Mouse (Mus musculus) stomach, postnatal 0 days (tissue): ENCODE measurements around the gene Metap1. TPM values are rescaled to one million over a fixed set of nuclear protein-coding genes. Genes with fewer than 3 reads are reported as not detected.

Source experiments
- ATAC-seq: fragments of 200-750 bp; cut with Nextera tagmentation; 2 replicates; pipeline ENCODE4 v1.8.0; 2017; ENCODE audit not compliant: low FRiP score, low TSS enrichment
- DNase-seq: peaks from one replicate; pipeline ENCODE4 v3.0.0-alpha.2; 2016; ENCODE audit warnings: low spot score
- H3K27ac ChIP-seq: fragments of 300-500 bp; sonication (generic); replicated peaks from 2 replicates; pipeline ENCODE4 v1.5.1; 2014; ENCODE audit warnings: mild to moderate bottlenecking, control low read depth
- H3K27me3 ChIP-seq: fragments of 300-500 bp; sonication (generic); 2 replicates; pipeline ENCODE4 v1.6.1; 2014; ENCODE audit warnings: low read length; ENCODE audit not compliant: control insufficient read depth, insufficient read depth
- H3K36me3 ChIP-seq: fragments of 300-500 bp; sonication (generic); 2 replicates; pipeline ENCODE4 v1.6.1; 2014; ENCODE audit warnings: low read length, mixed read lengths; ENCODE audit not compliant: control insufficient read depth, insufficient read depth
- H3K4me1 ChIP-seq: fragments of 300-500 bp; sonication (generic); replicated peaks from 2 replicates; pipeline ENCODE4 v1.6.1; 2014; ENCODE audit warnings: antibody characterized with exemption; ENCODE audit not compliant: control insufficient read depth, insufficient read depth
- H3K4me2 ChIP-seq: fragments of 300-500 bp; sonication (generic); replicated peaks from 2 replicates; pipeline ENCODE4 v1.6.1; 2014; ENCODE audit warnings: low read depth, mild to moderate bottlenecking, control low read depth, moderate library complexity
- H3K4me3 ChIP-seq: fragments of 300-500 bp; sonication (generic); 2 replicates; pipeline ENCODE4 v1.5.1; 2014; ENCODE audit warnings: low read depth, low read length, control low read depth
- H3K9ac ChIP-seq: fragments of 300-500 bp; sonication (generic); 2 replicates; pipeline ENCODE4 v1.6.1; 2014; ENCODE audit warnings: mild to moderate bottlenecking, low read length, control low read depth, mixed read lengths
- H3K9me3 ChIP-seq: fragments of 300-500 bp; sonication (generic); 2 replicates; pipeline ENCODE4 v1.6.1; 2016; ENCODE audit warnings: low read length; ENCODE audit not compliant: control insufficient read depth
- CTCF ChIP-seq: IDR thresholded peaks from 2 replicates; pipeline ENCODE4 v1.5.1; 2016; ENCODE audit warnings: antibody characterized with exemption, low read depth, mild to moderate bottlenecking, moderate library complexity
- EP300 ChIP-seq: optimal IDR thresholded peaks from 2 replicates; pipeline ENCODE3; 2016; ENCODE audit warnings: antibody characterized with exemption
- WGBS: fragments of 180-500 bp; shearing (Covaris S2); extraction: QIAGEN DNeasy Blood & Tissue Kit; methylation state at CpG from one replicate; pipeline ENCODE4 v1.1.7; 2014; 5-methylcytosine and 5-hydroxymethylcytosine counted together
- polyA plus RNA-seq: library from polyadenylated mRNA; unstranded; fragments of >200 nt; fragmentation: Nextera tagmentation; extraction: Ambion mirVana; gene quantifications from 2 replicates; pipeline ENCODE4 v1.2.1, GENCODE M21; 2015

Metap1 gene
- polyA plus RNA-seq, 1 experiment from 2014 or later = 34.1 TPM

GRCm38 (mm10) chr3:138523956-138524355 is 34.6 kb upstream of the Metap1 start:
- Histone ChIP-seq H3K4me3 (no peak overlapping the region), H3K9me3 (no peaks in the 10 kb centered on the region), H3K4me1 (no peaks in the 10 kb centered on the region), H3K27me3 (no peaks in the 10 kb centered on the region), H3K36me3 (no peaks in the 10 kb centered on the region), H3K27ac (no peak overlapping the region), H3K9ac (no peak overlapping the region), H3K4me2 (no peak overlapping the region)
- WGBS = 72% methylated on average over 4 of the region's 4 CpGs
- TF ChIP-seq CTCF = no peak
- no peak for TF ChIP-seq EP300
- ATAC-seq (no peak), DNase-seq (no peak)

- Histone ChIP-seq H3K4me1 (no peaks in the 10 kb centered on the region), H3K4me2 (no peak overlapping the region), H3K9me3 (no peaks in the 10 kb centered on the region), H3K9ac (no peak overlapping the region), H3K4me3 (no peak overlapping the region), H3K27me3 (no peaks in the 10 kb centered on the region), H3K27ac (no peak overlapping the region), H3K36me3 (no peaks in the 10 kb centered on the region)
- no peak for DNase-seq
- WGBS = 75% methylated on average over 6 of the region's 6 CpGs
- ATAC-seq = no peak
- no peak for TF ChIP-seq EP300
- TF ChIP-seq CTCF = no peak
Measured at GRCm38 (mm10) chr3:138519218-138519617, 29.9 kb upstream of the Metap1 start.

- Histone ChIP-seq H3K9ac (no peak overlapping the region), H3K4me3 (no peak overlapping the region), H3K27ac (no peak overlapping the region), H3K9me3 (no peaks in the 10 kb centered on the region), H3K4me2 (no peak overlapping the region), H3K4me1 (no peaks in the 10 kb centered on the region), H3K27me3 (no peaks in the 10 kb centered on the region), H3K36me3 (no peaks in the 10 kb centered on the region)
- DNase-seq (no peak), ATAC-seq (no peak)
- TF ChIP-seq EP300 (no peak), CTCF (peak; percentile 55)
- WGBS = 59% methylated on average over 3 of the region's 3 CpGs
Measured at GRCm38 (mm10) chr3:138517881-138518280, 28.6 kb upstream of the Metap1 start.

- Histone ChIP-seq H3K27ac (no peak overlapping the region), H3K4me1 (no peaks in the 10 kb centered on the region), H3K9ac (no peak overlapping the region), H3K27me3 (no peaks in the 10 kb centered on the region), H3K4me3 (no peak overlapping the region), H3K4me2 (no peak overlapping the region), H3K9me3 (no peaks in the 10 kb centered on the region), H3K36me3 (no peaks in the 10 kb centered on the region)
- ATAC-seq = peak; percentile 84
- TF ChIP-seq EP300 (no peak), CTCF (no peak)
- WGBS = 45% methylated on average over 10 of the region's 10 CpGs
- peak; percentile 23 for DNase-seq
Measured at GRCm38 (mm10) chr3:138515656-138516370, 26.5 kb upstream of the Metap1 start.

GRCm38 (mm10) chr3:138514749-138515148 is 25.4 kb upstream of the Metap1 start:
- no peak for DNase-seq

DNA sequence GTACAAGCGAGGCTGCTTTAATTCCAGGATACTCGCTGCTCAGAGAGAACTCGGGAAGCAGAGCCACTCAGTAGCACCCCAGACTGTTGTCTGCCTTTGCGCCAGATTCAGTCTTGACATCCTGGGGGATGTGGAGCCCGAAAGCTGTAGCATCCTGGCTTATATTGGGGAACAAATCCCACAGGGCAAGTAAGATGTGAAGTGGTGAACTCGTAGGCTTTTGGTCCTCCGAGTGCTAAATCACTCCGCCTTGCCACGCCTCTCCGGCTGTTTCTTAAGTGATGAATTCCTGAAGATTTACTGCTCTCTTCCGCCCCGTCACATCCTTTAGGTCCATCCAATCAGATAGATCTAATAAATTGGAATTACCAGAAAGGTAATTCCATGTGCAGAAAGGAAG is 23.9 kb upstream of the Metap1 start:
- 54% methylated on average over 12 of the region's 12 CpGs for WGBS
- no peak overlapping the region for H3K27ac ChIP-seq
- H3K4me3 ChIP-seq = no peak overlapping the region
- H3K36me3 ChIP-seq = no peaks in the 10 kb centered on the region
- no peaks in the 10 kb centered on the region for H3K9me3 ChIP-seq
- TF ChIP-seq EP300 (no peak), CTCF (no peak)
- no peak overlapping the region for H3K4me2 ChIP-seq
- ATAC-seq (no peak), DNase-seq (no peak)
- H3K9ac ChIP-seq = no peak overlapping the region
- H3K4me1 ChIP-seq = no peaks in the 10 kb centered on the region
- H3K27me3 ChIP-seq = no peaks in the 10 kb centered on the region

More at GRCm38 (mm10) chr3:138514749-138515148, 25.4 kb upstream of the Metap1 start:
- no peaks in the 10 kb centered on the region for H3K36me3 ChIP-seq
- ATAC-seq = no peak
- no peaks in the 10 kb centered on the region for H3K9me3 ChIP-seq
- TF ChIP-seq CTCF (no peak), EP300 (no peak)
- no peak overlapping the region for H3K4me3 ChIP-seq
- H3K4me1 ChIP-seq = no peaks in the 10 kb centered on the region
- H3K9ac ChIP-seq = no peak overlapping the region
- no peak overlapping the region for H3K27ac ChIP-seq
- no peak overlapping the region for H3K4me2 ChIP-seq
- H3K27me3 ChIP-seq = no peaks in the 10 kb centered on the region
- 64% methylated on average over 3 of the region's 3 CpGs for WGBS
